Mouse (Mus musculus): ENCODE measurements around the gene Pold3. TPM values are rescaled to one million over a fixed set of nuclear protein-coding genes. Genes with fewer than 3 reads are reported as not detected.

The Pold3 gene
- polyA plus RNA-seq, 1 experiment from 2014 or later = 51.6 TPM

GRCm38 (mm10) chr7:100148586-100148985, 27.2 kb upstream of the Pold3 start:
- Histone ChIP-seq H3K9ac (ENCODE audit: low read depth, low read length) (no peak overlapping the region), H3K4me1 (ENCODE audit: control insufficient read depth, insufficient read depth, low read length) (no peaks in the 10 kb centered on the region), H3K4me3 (ENCODE audit: low read depth, low read length) (no peak overlapping the region), H3K9me3 (replicated peaks; ENCODE audit: control insufficient read depth, low read length, poor library complexity, severe bottlenecking) (no peaks in the 10 kb centered on the region), H3K27ac (ENCODE audit: low read length) (no peak overlapping the region), H3K27me3 (ENCODE audit: control insufficient read depth, insufficient read depth, low read depth, low read length) (no peaks in the 10 kb centered on the region), H3K36me3 (ENCODE audit: control insufficient read depth, insufficient read depth, low read length) (no peaks in the 10 kb centered on the region), H3K4me2 (ENCODE audit: low read length) (no peak overlapping the region)
- ATAC-seq = no peak
- WGBS = 94% methylated on average over 4 of the region's 4 CpGs

GRCm38 (mm10) chr7:100140591-100140990, 19.2 kb upstream of the Pold3 start:
- no peaks in the 10 kb centered on the region for H3K27me3 ChIP-seq (ENCODE audit: control insufficient read depth, insufficient read depth, low read depth, low read length)
- H3K4me3 ChIP-seq (ENCODE audit: low read depth, low read length) = no peak overlapping the region
- H3K4me1 ChIP-seq (ENCODE audit: control insufficient read depth, insufficient read depth, low read length) = no peaks in the 10 kb centered on the region
- H3K9ac ChIP-seq (ENCODE audit: low read depth, low read length) = no peak overlapping the region
- no peak overlapping the region for H3K27ac ChIP-seq (ENCODE audit: low read length)
- no peak overlapping the region for H3K4me2 ChIP-seq (ENCODE audit: low read length)
- no peak for ATAC-seq
- H3K9me3 ChIP-seq (replicated peaks; ENCODE audit: control insufficient read depth, low read length, poor library complexity, severe bottlenecking) = no peaks in the 10 kb centered on the region
- WGBS = 78% methylated on average over 1 of the region's 1 CpGs
- H3K36me3 ChIP-seq (ENCODE audit: control insufficient read depth, insufficient read depth, low read length) = no peaks in the 10 kb centered on the region

- no peaks in the 10 kb centered on the region for H3K27me3 ChIP-seq (ENCODE audit: control insufficient read depth, insufficient read depth, low read depth, low read length)
- ATAC-seq = no peak
- H3K4me2 ChIP-seq (ENCODE audit: low read length) = no peak overlapping the region
- no peaks in the 10 kb centered on the region for H3K4me1 ChIP-seq (ENCODE audit: control insufficient read depth, insufficient read depth, low read length)
- no peak overlapping the region for H3K9ac ChIP-seq (ENCODE audit: low read depth, low read length)
- no peak overlapping the region for H3K27ac ChIP-seq (ENCODE audit: low read length)
- WGBS = 97% methylated on average over 4 of the region's 4 CpGs
- no peaks in the 10 kb centered on the region for H3K9me3 ChIP-seq (replicated peaks; ENCODE audit: control insufficient read depth, low read length, poor library complexity, severe bottlenecking)
- no peaks in the 10 kb centered on the region for H3K36me3 ChIP-seq (ENCODE audit: control insufficient read depth, insufficient read depth, low read length)
- no peak overlapping the region for H3K4me3 ChIP-seq (ENCODE audit: low read depth, low read length)
Measured at GRCm38 (mm10) chr7:100138075-100138474, 16.7 kb upstream of the Pold3 start.

GRCm38 (mm10) chr7:100137038-100137437, 15.7 kb upstream of the Pold3 start:
- ATAC-seq = no peak
- no peaks in the 10 kb centered on the region for H3K9me3 ChIP-seq (replicated peaks; ENCODE audit: control insufficient read depth, low read length, poor library complexity, severe bottlenecking)
- no peak overlapping the region for H3K27ac ChIP-seq (ENCODE audit: low read length)
- H3K36me3 ChIP-seq (ENCODE audit: control insufficient read depth, insufficient read depth, low read length) = no peaks in the 10 kb centered on the region
- H3K9ac ChIP-seq (ENCODE audit: low read depth, low read length) = no peak overlapping the region
- H3K4me1 ChIP-seq (ENCODE audit: control insufficient read depth, insufficient read depth, low read length) = no peaks in the 10 kb centered on the region
- WGBS = 84% methylated on average over 9 of the region's 9 CpGs
- no peaks in the 10 kb centered on the region for H3K27me3 ChIP-seq (ENCODE audit: control insufficient read depth, insufficient read depth, low read depth, low read length)
- no peak overlapping the region for H3K4me2 ChIP-seq (ENCODE audit: low read length)
- H3K4me3 ChIP-seq (ENCODE audit: low read depth, low read length) = no peak overlapping the region

- Histone ChIP-seq H3K27me3 (ENCODE audit: control insufficient read depth, insufficient read depth, low read depth, low read length) (no peaks in the 10 kb centered on the region), H3K27ac (ENCODE audit: low read length) (no peak overlapping the region), H3K36me3 (ENCODE audit: control insufficient read depth, insufficient read depth, low read length) (no peaks in the 10 kb centered on the region), H3K4me3 (ENCODE audit: low read depth, low read length) (no peak overlapping the region), H3K4me1 (ENCODE audit: control insufficient read depth, insufficient read depth, low read length) (no peaks in the 10 kb centered on the region), H3K4me2 (ENCODE audit: low read length) (no peak overlapping the region), H3K9me3 (replicated peaks; ENCODE audit: control insufficient read depth, low read length, poor library complexity, severe bottlenecking) (no peaks in the 10 kb centered on the region), H3K9ac (ENCODE audit: low read depth, low read length) (no peak overlapping the region)
- WGBS = 63% methylated on average over 1 of the region's 1 CpGs
- no peak for ATAC-seq
Measured at GRCm38 (mm10) chr7:100132379-100132778, 11.0 kb upstream of the Pold3 start.

- Histone ChIP-seq H3K4me1 (ENCODE audit: control insufficient read depth, insufficient read depth, low read length) (no peaks in the 10 kb centered on the region), H3K4me2 (ENCODE audit: low read length) (no peak overlapping the region), H3K9me3 (replicated peaks; ENCODE audit: control insufficient read depth, low read length, poor library complexity, severe bottlenecking) (no peaks in the 10 kb centered on the region), H3K9ac (ENCODE audit: low read depth, low read length) (no peak overlapping the region), H3K36me3 (ENCODE audit: control insufficient read depth, insufficient read depth, low read length) (no peaks in the 10 kb centered on the region), H3K27me3 (ENCODE audit: control insufficient read depth, insufficient read depth, low read depth, low read length) (no peaks in the 10 kb centered on the region), H3K27ac (ENCODE audit: low read length) (no peak overlapping the region), H3K4me3 (ENCODE audit: low read depth, low read length) (no peak overlapping the region)
- WGBS = 80% methylated on average over 6 of the region's 6 CpGs
- no peak for ATAC-seq
Measured at GRCm38 (mm10) chr7:100130592-100130991, 9.2 kb upstream of the Pold3 start.

- 88% methylated on average over 7 of the region's 7 CpGs for WGBS
- H3K4me1 ChIP-seq (ENCODE audit: control insufficient read depth, insufficient read depth, low read length) = no peaks in the 10 kb centered on the region
- no peak for ATAC-seq
Measured at GRCm38 (mm10) chr7:100128262-100129041, 7.1 kb upstream of the Pold3 start.

GRCm38 (mm10) chr7:100126514-100126913, 5.1 kb upstream of the Pold3 start:
- H3K27ac ChIP-seq (ENCODE audit: low read length) = no peak overlapping the region
- no peak overlapping the region for H3K4me2 ChIP-seq (ENCODE audit: low read length)
- 81% methylated on average over 7 of the region's 7 CpGs for WGBS
- H3K36me3 ChIP-seq (ENCODE audit: control insufficient read depth, insufficient read depth, low read length) = no peaks in the 10 kb centered on the region
- ATAC-seq = no peak
- no peaks in the 10 kb centered on the region for H3K27me3 ChIP-seq (ENCODE audit: control insufficient read depth, insufficient read depth, low read depth, low read length)
- no peak overlapping the region for H3K4me3 ChIP-seq (ENCODE audit: low read depth, low read length)
- no peak overlapping the region for H3K9ac ChIP-seq (ENCODE audit: low read depth, low read length)
- H3K4me1 ChIP-seq (ENCODE audit: control insufficient read depth, insufficient read depth, low read length) = no peaks in the 10 kb centered on the region
- no peaks in the 10 kb centered on the region for H3K9me3 ChIP-seq (replicated peaks; ENCODE audit: control insufficient read depth, low read length, poor library complexity, severe bottlenecking)

More at GRCm38 (mm10) chr7:100128262-100129041, 7.1 kb upstream of the Pold3 start:
- Histone ChIP-seq H3K36me3 (ENCODE audit: control insufficient read depth, insufficient read depth, low read length) (no peaks in the 10 kb centered on the region), H3K27me3 (ENCODE audit: control insufficient read depth, insufficient read depth, low read depth, low read length) (no peaks in the 10 kb centered on the region), H3K27ac (ENCODE audit: low read length) (no peak overlapping the region), H3K4me3 (ENCODE audit: low read depth, low read length) (no peak overlapping the region), H3K4me2 (ENCODE audit: low read length) (no peak overlapping the region), H3K9ac (ENCODE audit: low read depth, low read length) (no peak overlapping the region), H3K9me3 (replicated peaks; ENCODE audit: control insufficient read depth, low read length, poor library complexity, severe bottlenecking) (no peaks in the 10 kb centered on the region)

GRCm38 (mm10) chr7:100125166-100125565, 3.8 kb upstream of the Pold3 start:
- WGBS = 70% methylated on average over 4 of the region's 4 CpGs
- H3K27me3 ChIP-seq (ENCODE audit: control insufficient read depth, insufficient read depth, low read depth, low read length) = no peaks in the 10 kb centered on the region
- H3K4me3 ChIP-seq (ENCODE audit: low read depth, low read length) = no peak overlapping the region
- H3K4me1 ChIP-seq (ENCODE audit: control insufficient read depth, insufficient read depth, low read length) = peaks cover 6% of the 10 kb centered on the region
- no peaks in the 10 kb centered on the region for H3K9me3 ChIP-seq (replicated peaks; ENCODE audit: control insufficient read depth, low read length, poor library complexity, severe bottlenecking)
- H3K27ac ChIP-seq (ENCODE audit: low read length) = no peak overlapping the region
- H3K9ac ChIP-seq (ENCODE audit: low read depth, low read length) = no peak overlapping the region
- no peak overlapping the region for H3K4me2 ChIP-seq (ENCODE audit: low read length)
- H3K36me3 ChIP-seq (ENCODE audit: control insufficient read depth, insufficient read depth, low read length) = no peaks in the 10 kb centered on the region
- ATAC-seq = no peak

Measured in midbrain, embryonic 16.5 days (tissue).